In genomic region chr3:115936734-115937599, GRCm38 (mm10) we compare ENCODE assay signal across 9 mouse cellular contexts. TPM values are rescaled to one million over a fixed set of nuclear protein-coding genes. Genes with fewer than 3 reads are reported as not detected.
DNase-seq lines count a peak whose midpoint lies in the region; ATAC-seq and TF ChIP-seq lines count a peak whose summit lies in the region.
"Had no signal": no experiment of that assay in that cellular context is flagged by ENCODE, and none has a peak within 500 bp of the region (broad histone marks: within the 10 kb centered on the region; RNA-seq: fewer than 3 reads in every experiment).

No protein-coding gene starts in this region.

- no peak for ATAC-seq in kidney, embryonic 16.5 days (ENCODE audit: low FRiP score, low TSS enrichment)

- WGBS in kidney, embryonic 16.5 days, result 61% methylated on average over 4 of the region's 4 CpGs
- 63% methylated on average over 4 of the region's 4 CpGs for WGBS in limb, embryonic 10.5 days

- no peaks in the 10 kb centered on the region for H3K9me3 ChIP-seq in kidney, embryonic 16.5 days (ENCODE audit: low read length)
- no peaks in the 10 kb centered on the region for H3K9me3 ChIP-seq in ES-Bruce4 (replicated peaks; ENCODE audit: control insufficient read depth, insufficient read depth, low read length, poor library complexity, severe bottlenecking)
- no peaks in the 10 kb centered on the region for H3K9me3 ChIP-seq in limb, embryonic 10.5 days (replicated peaks)

- H3K36me3 ChIP-seq in kidney, embryonic 16.5 days (ENCODE audit: insufficient read depth, low read length), result 0 out of 2 replicates have a peak, but pooled peaks cover 5% of the 10 kb centered on the region
- no peaks in the 10 kb centered on the region for H3K36me3 ChIP-seq in ES-Bruce4 (ENCODE audit: control insufficient read depth, insufficient read depth, low read length, poor library complexity, severe bottlenecking)
- peaks cover 13% of the 10 kb centered on the region for H3K36me3 ChIP-seq in limb, embryonic 10.5 days

- intact Hi-C loops in gastrocnemius, adult 2 months (cut with DNase I), result loop anchor here (2.0 kb wide), 1 partner anchor 40 kb away; no protein-coding TSS in a partner anchor

- no peak overlapping the region for H3K27ac ChIP-seq in kidney, embryonic 16.5 days (ENCODE audit: low read length)
- H3K27ac ChIP-seq in ES-Bruce4 (ENCODE audit: insufficient read depth, low read length), result no peak overlapping the region
- no peak overlapping the region for H3K27ac ChIP-seq in bone marrow macrophage, adult 2 months (ENCODE audit: insufficient read depth, low read depth, low read length)
- H3K27ac ChIP-seq in gastrocnemius, adult 2 months, result no peak overlapping the region
- no peak overlapping the region for H3K27ac ChIP-seq in limb, embryonic 10.5 days

- peak; percentile 62 for TF ChIP-seq CTCF in ES-Bruce4 (IDR thresholded peaks at IDR 0.05; ENCODE audit: low read depth, low read length)
- TF ChIP-seq CTCF in bone marrow macrophage, adult 2 months (IDR thresholded peaks at IDR 0.05; ENCODE audit: low read depth, low read length), result peak; percentile 68
- peak; percentile 84 for TF ChIP-seq CTCF in gastrocnemius, adult 2 months (IDR thresholded peaks at IDR 0.05)

- no peak for TF ChIP-seq EP300 in ES-Bruce4 (IDR thresholded peaks at IDR 0.05; ENCODE audit: insufficient read depth, low read depth, low read length)

- H3K4me3 ChIP-seq in kidney, embryonic 16.5 days (ENCODE audit: low read length), result no peak overlapping the region
- no peak overlapping the region for H3K4me3 ChIP-seq in ES-Bruce4 (ENCODE audit: low read depth, low read length)
- no peak overlapping the region for H3K4me3 ChIP-seq in bone marrow macrophage, adult 2 months (ENCODE audit: insufficient read depth, low read length)
- H3K4me3 ChIP-seq in gastrocnemius, adult 2 months, result no peak overlapping the region
- H3K4me3 ChIP-seq in limb, embryonic 10.5 days, result no peak overlapping the region
- H3K4me3 ChIP-seq: myocyte had no signal

- H3K9ac ChIP-seq in kidney, embryonic 16.5 days (replicated peaks; ENCODE audit: low read length), result no peak overlapping the region
- no peak overlapping the region for H3K9ac ChIP-seq in ES-Bruce4 (ENCODE audit: low read depth, poor library complexity, severe bottlenecking)

- H3K27me3 ChIP-seq in kidney, embryonic 16.5 days (ENCODE audit: insufficient read depth, low read length), result no peaks in the 10 kb centered on the region
- H3K27me3 ChIP-seq in ES-Bruce4 (ENCODE audit: control insufficient read depth, insufficient read depth, low read length, poor library complexity, severe bottlenecking), result no peaks in the 10 kb centered on the region
- H3K27me3 ChIP-seq in limb, embryonic 10.5 days (ENCODE audit: low read depth, poor library complexity, severe bottlenecking), result no peaks in the 10 kb centered on the region

- no peaks in the 10 kb centered on the region for H3K4me1 ChIP-seq in kidney, embryonic 16.5 days (ENCODE audit: insufficient read depth, low read length)
- no peaks in the 10 kb centered on the region for H3K4me1 ChIP-seq in ES-Bruce4 (ENCODE audit: control insufficient read depth, insufficient read depth, low read length)
- H3K4me1 ChIP-seq in bone marrow macrophage, adult 2 months (ENCODE audit: control insufficient read depth, insufficient read depth, low read length), result no peaks in the 10 kb centered on the region
- H3K4me1 ChIP-seq in limb, embryonic 10.5 days, result no peaks in the 10 kb centered on the region

- DNase-seq in kidney, adult 18-20 months, result peak; percentile 63
- DNase-seq in gastrocnemius, adult 2 months, result peak; percentile 67
- peak; percentile 53 for DNase-seq in limb, embryonic 10.5 days (ENCODE audit: low spot score)
- DNase-seq in natural killer cell, adult 2 months (ENCODE audit: low spot score in 2 of 2), result peak; percentile 46 to 72
- no peak for DNase-seq in right cerebral cortex, postnatal 36 days (ENCODE audit: low spot score in 2 of 2)

- TF ChIP-seq POLR2A in ES-Bruce4 (IDR thresholded peaks at IDR 0.05; ENCODE audit: insufficient read depth, low read length), result no peak
- no peak for TF ChIP-seq POLR2A in bone marrow macrophage, adult 2 months (IDR thresholded peaks at IDR 0.05; ENCODE audit: borderline replicate concordance, low read depth, low read length)

- no peak overlapping the region for H3K4me2 ChIP-seq in kidney, embryonic 16.5 days (replicated peaks; ENCODE audit: low read depth, low read length)

RNA-seq across cellular contexts. Expression of gene Dph5, which starts 49.3 kb away (rescaled TPM):
- 27.3 and 28.5 TPM in 2 replicates for polyA plus RNA-seq in kidney, embryonic 16.5 days (2015; fragmentation: Nextera tagmentation; extraction: Ambion mirVana)
- 27.3 and 33.2 TPM in 2 replicates for polyA plus RNA-seq in ES-Bruce4 (2011; ENCODE audit: insufficient read depth, insufficient read length, low read depth, missing spikeins)
- 8.9 and 9.2 TPM in 2 replicates for polyA plus RNA-seq in bone marrow macrophage, adult 2 months (2012; ENCODE audit: insufficient read depth, insufficient read length, missing spikeins)
- total RNA-seq in gastrocnemius, adult 2 months (2021), result 1 to 10 TPM; 6.1 to 6.4 TPM
- polyA plus RNA-seq in limb, embryonic 10.5 days (2016; fragmentation: Nextera tagmentation; extraction: Ambion mirVana), result 27.8 and 28.2 TPM in 2 replicates

Comparison
In these comparisons a context has a peak if more than half of its experiments do, and no peak if none do; other contexts are left out.
1. DNase-seq: peak in kidney, adult 18-20 months (single experiment), gastrocnemius, adult 2 months (single experiment), limb, embryonic 10.5 days (single experiment) and natural killer cell, adult 2 months (2 of 2); none in right cerebral cortex, postnatal 36 days (0 of 2).
2. Peak in every context shown above with its lines, with median percentiles within 50 percentile points of each other: CTCF ChIP-seq.